Mouse (Mus musculus) heart, embryonic 15.5 days (tissue): ENCODE data around the gene Myo1e. TPM values are rescaled to one million over a fixed set of nuclear protein-coding genes. Genes with fewer than 3 reads are reported as not detected.

Source experiments
- ATAC-seq: fragments of 200-750 bp; cut with Nextera tagmentation; replicated peaks from 2 replicates; pipeline ENCODE4 v1.8.0; 2017; ENCODE audit warnings: low read depth, moderate TSS enrichment; ENCODE audit not compliant: insufficient number of reproducible peaks, insufficient read depth, low FRiP score
- H3K27ac ChIP-seq: fragments of 300-500 bp; sonication (generic); 2 replicates; pipeline ENCODE4 v1.5.1; 2015; ENCODE audit warnings: mild to moderate bottlenecking, inconsistent platforms
- H3K27me3 ChIP-seq: fragments of 300-500 bp; sonication (generic); 2 replicates; pipeline ENCODE4 v1.6.1; 2015; ENCODE audit warnings: inconsistent platforms
- H3K36me3 ChIP-seq: fragments of 300-500 bp; sonication (generic); 2 replicates; pipeline ENCODE4 v1.6.1; 2015; ENCODE audit warnings: mild to moderate bottlenecking, inconsistent platforms
- H3K4me1 ChIP-seq: fragments of 300-500 bp; sonication (generic); replicated peaks from 2 replicates; pipeline ENCODE4 v1.6.1; 2015; ENCODE audit warnings: inconsistent platforms
- H3K4me2 ChIP-seq: fragments of 300-500 bp; sonication (generic); 2 replicates; pipeline ENCODE4 v1.6.1; 2015; ENCODE audit warnings: inconsistent platforms, mild to moderate bottlenecking, moderate library complexity
- H3K4me3 ChIP-seq: fragments of 300-500 bp; sonication (generic); 2 replicates; pipeline ENCODE4 v1.5.1; 2015; ENCODE audit warnings: mild to moderate bottlenecking, inconsistent platforms
- H3K9ac ChIP-seq: fragments of 300-500 bp; sonication (generic); 2 replicates; pipeline ENCODE4 v1.6.1; 2015; ENCODE audit warnings: mild to moderate bottlenecking, inconsistent platforms
- H3K9me3 ChIP-seq: fragments of 300-500 bp; sonication (generic); replicated peaks from 2 replicates; pipeline ENCODE4 v1.6.1; 2016; ENCODE audit warnings: inconsistent platforms
- WGBS: fragments of 180-500 bp; shearing (Covaris S2); methylation state at CpG from one replicate; pipeline ENCODE4 v1.1.7; 2015; ENCODE audit warnings: mixed read lengths; 5-methylcytosine and 5-hydroxymethylcytosine counted together
- polyA plus RNA-seq: library from polyadenylated mRNA; unstranded; fragments of >200 nt; fragmentation: Nextera tagmentation; extraction: Ambion mirVana; gene quantifications from 2 replicates; pipeline ENCODE4 v1.2.1, GENCODE M21; 2015

Myo1e gene
- polyA plus RNA-seq, 1 experiment from 2014 or later = 11.8 TPM

DNA sequence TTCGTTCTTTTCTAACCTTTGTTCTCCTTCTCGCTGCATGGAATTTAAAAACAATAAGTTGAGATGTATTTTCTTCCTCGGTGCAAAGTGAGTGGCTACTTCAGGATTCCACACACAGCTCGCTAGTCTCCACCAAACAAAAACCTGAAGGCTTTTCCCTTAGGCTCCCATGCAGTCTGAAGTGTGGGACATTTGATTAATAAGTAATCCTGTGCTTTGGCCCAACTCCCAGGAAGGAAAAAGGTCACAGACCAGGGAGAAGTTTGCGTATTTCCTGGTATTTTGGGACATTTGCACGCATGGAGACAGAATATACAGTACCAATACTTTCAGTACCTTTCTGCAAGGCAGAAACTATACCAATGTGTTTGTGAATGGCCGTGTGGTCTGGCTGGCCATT is 64.0 kb downstream of the Myo1e start:
- H3K36me3 ChIP-seq = no peaks in the 10 kb centered on the region
- no peak overlapping the region for H3K9ac ChIP-seq
- no peak for ATAC-seq
- H3K9me3 ChIP-seq = no peaks in the 10 kb centered on the region
- 80% methylated on average over 7 of the region's 7 CpGs for WGBS
- H3K4me1 ChIP-seq = no peaks in the 10 kb centered on the region; the same call in 1 of the 2 replicates
- no peaks in the 10 kb centered on the region for H3K27me3 ChIP-seq
- no peak overlapping the region for H3K4me3 ChIP-seq
- no peak overlapping the region for H3K27ac ChIP-seq
- no peak overlapping the region for H3K4me2 ChIP-seq

DNA sequence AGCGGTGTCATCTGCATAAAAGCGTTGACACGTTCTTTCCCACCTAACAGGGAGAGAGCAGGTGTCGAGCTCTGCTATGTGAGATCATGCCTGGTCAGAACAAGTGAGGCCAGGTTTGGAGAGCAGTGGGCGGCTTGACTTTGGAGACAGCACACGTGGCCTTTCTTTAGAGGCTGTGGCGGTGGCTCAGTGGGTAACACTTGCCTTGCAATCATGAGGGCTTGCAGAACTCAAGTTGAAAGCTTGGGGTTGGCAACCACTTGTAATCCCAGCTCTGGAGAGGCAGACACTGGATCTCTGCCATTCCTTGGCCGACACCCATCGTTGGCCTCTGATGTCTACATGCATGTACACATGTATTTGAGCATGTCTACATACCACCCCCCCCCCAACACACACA is 64.5 kb downstream of the Myo1e start:
- H3K27me3 ChIP-seq = no peaks in the 10 kb centered on the region
- WGBS = 90% methylated on average over 9 of the region's 9 CpGs
- no peak overlapping the region for H3K4me2 ChIP-seq
- no peaks in the 10 kb centered on the region for H3K36me3 ChIP-seq
- no peak overlapping the region for H3K9ac ChIP-seq
- no peak overlapping the region for H3K27ac ChIP-seq
- no peak overlapping the region for H3K4me3 ChIP-seq
- no peak for ATAC-seq
- no peaks in the 10 kb centered on the region for H3K9me3 ChIP-seq
- no peaks in the 10 kb centered on the region; the same call in 1 of the 2 replicates for H3K4me1 ChIP-seq

DNA sequence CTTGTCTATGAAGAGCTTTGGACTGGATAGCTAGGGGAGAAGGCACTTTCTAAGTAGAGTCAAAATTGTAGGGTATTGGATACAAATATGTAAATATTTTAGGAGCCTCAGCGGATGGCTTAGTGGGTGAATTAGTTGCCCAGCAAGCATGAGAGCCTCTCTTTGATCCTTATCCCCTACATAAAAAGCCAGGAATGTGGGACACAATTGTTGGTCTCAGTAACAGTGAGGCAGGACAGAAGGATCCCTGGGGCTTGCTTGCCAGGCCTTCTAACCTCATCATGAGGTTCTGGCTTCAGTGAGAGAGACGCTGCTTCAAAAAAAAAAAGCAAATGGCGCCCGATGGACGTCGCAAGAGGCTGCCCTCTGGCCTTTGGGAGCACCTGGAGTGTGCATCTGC is 66.9 kb downstream of the Myo1e start:
- WGBS = 95% methylated on average over 6 of the region's 6 CpGs
- H3K4me2 ChIP-seq = no peak overlapping the region
- no peaks in the 10 kb centered on the region for H3K9me3 ChIP-seq
- no peak for ATAC-seq
- no peak overlapping the region for H3K4me3 ChIP-seq
- no peak overlapping the region for H3K27ac ChIP-seq
- H3K4me1 ChIP-seq = no peaks in the 10 kb centered on the region; the same call in 1 of the 2 replicates
- no peaks in the 10 kb centered on the region for H3K27me3 ChIP-seq
- no peaks in the 10 kb centered on the region for H3K36me3 ChIP-seq
- H3K9ac ChIP-seq = no peak overlapping the region

DNA sequence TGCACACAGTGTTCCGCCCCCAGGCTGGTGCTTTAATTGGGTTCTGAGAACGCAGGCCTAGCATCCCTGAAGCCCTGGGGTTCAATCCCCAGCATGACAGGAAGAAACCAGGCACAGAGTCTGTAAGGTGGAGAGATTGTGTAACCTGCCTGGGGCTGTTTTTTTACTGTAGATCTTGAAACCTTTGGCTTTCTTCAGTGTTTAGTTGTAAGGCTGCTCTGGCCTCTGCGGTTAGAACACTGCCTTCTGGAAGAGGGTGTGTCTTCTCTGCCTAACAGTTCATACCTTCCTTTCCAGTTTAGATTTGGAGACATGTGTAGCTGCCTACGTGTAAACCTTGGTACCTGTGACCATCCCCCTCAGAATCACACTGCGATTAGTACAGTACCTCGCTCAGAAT is 67.3 kb downstream of the Myo1e start:
- no peak overlapping the region for H3K4me2 ChIP-seq
- no peaks in the 10 kb centered on the region for H3K9me3 ChIP-seq
- no peak for ATAC-seq
- H3K27me3 ChIP-seq = no peaks in the 10 kb centered on the region
- 89% methylated on average over 6 of the region's 6 CpGs for WGBS
- H3K4me1 ChIP-seq = no peaks in the 10 kb centered on the region; the same call in 1 of the 2 replicates
- H3K27ac ChIP-seq = no peak overlapping the region
- H3K9ac ChIP-seq = no peak overlapping the region
- no peak overlapping the region for H3K4me3 ChIP-seq
- H3K36me3 ChIP-seq = no peaks in the 10 kb centered on the region

DNA sequence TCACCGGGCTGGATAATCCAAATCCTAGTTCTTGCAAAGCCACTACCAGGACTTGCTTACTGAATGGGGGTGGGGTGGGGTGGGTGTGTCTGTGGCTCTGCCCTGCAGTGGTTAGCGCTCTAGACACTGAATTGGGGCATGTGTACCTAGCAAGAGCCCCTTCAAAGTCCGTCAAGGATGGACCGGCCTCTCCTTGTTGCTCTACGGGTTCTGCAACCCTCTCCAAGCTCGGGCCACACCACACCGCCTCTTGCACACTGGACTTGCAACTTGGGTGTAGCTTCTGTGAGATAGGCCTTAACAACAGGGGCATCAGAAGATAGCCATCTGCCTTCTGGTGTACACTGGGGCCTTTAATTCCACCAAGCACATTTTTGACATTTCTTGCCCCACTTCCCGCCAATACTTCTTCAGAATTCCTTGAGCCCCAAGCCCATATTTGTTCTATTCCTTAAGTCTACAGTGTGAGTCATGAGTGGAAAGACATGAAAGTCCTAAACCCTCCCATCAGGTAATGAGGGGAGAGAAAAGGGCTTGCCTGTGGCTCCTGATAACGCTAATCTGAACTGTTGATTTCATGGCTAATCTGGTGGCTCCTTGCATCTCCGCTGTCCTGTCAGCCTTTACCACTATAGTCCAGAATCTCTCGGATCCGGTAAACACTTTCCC is 67.9 kb downstream of the Myo1e start:
- no peaks in the 10 kb centered on the region for H3K9me3 ChIP-seq
- no peak overlapping the region for H3K4me2 ChIP-seq
- no peaks in the 10 kb centered on the region for H3K27me3 ChIP-seq
- H3K9ac ChIP-seq = no peak overlapping the region
- H3K4me3 ChIP-seq = no peak overlapping the region
- WGBS = 91% methylated on average over 12 of the region's 12 CpGs
- no peak overlapping the region for H3K27ac ChIP-seq
- no peaks in the 10 kb centered on the region for H3K4me1 ChIP-seq
- no peak for ATAC-seq
- no peaks in the 10 kb centered on the region for H3K36me3 ChIP-seq

DNA sequence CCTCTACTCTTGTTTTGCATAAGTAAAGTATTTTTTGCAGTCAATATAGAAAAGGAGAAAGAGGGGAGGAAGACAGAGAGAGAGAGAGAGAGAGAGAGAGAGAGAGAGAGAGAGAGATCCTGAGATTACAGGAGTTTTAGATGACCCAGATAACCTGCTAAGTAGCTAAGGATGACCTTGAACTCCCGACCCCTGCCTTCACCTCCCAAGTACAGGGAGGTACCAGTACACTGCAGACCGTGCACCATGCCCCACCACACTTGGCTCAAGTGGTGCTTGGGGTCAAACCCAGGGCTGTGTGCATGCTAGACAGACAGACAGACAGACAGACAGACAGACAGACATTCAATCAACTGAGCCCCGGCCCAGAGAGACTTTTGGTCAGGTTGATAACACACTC is 69.9 kb downstream of the Myo1e start:
- H3K4me2 ChIP-seq = no peak overlapping the region

DNA sequence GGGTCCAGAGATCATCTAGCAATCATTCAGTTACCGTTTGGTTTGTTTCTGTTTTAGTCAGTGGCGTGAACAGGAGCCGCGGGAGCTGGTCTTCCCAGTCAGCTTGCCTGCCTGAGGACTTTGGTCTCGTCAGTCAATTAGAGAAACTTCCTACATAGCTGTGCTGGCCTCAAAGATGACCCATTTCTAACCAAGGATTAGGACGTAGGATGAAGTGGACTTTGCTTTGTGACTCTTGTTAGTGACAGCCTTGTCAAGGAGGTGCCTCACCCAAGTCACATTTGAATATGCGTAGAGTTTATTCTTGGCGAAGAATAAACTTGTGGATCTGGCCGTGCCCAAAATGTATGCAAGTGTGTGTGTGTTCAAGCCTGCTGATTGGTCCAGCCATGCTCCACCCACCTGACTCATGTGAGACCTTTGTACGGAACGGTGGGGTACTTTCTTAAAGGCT is 70.4 kb downstream of the Myo1e start:
- Histone ChIP-seq H3K27me3 (no peaks in the 10 kb centered on the region), H3K9ac (no peak overlapping the region), H3K27ac (no peak overlapping the region), H3K4me2 (no peak overlapping the region), H3K36me3 (no peaks in the 10 kb centered on the region), H3K9me3 (no peaks in the 10 kb centered on the region), H3K4me3 (no peak overlapping the region), H3K4me1 (no peaks in the 10 kb centered on the region)
- ATAC-seq = no peak
- 80% methylated on average over 11 of the region's 11 CpGs for WGBS

More for the DNA sequence above, 69.9 kb downstream of the Myo1e start:
- WGBS = 72% methylated on average over 3 of the region's 3 CpGs
- no peaks in the 10 kb centered on the region for H3K27me3 ChIP-seq
- H3K27ac ChIP-seq = no peak overlapping the region
- no peaks in the 10 kb centered on the region for H3K4me1 ChIP-seq
- no peak overlapping the region for H3K4me3 ChIP-seq
- ATAC-seq = no peak
- H3K9me3 ChIP-seq = no peaks in the 10 kb centered on the region
- H3K36me3 ChIP-seq = no peaks in the 10 kb centered on the region
- no peak overlapping the region for H3K9ac ChIP-seq

DNA sequence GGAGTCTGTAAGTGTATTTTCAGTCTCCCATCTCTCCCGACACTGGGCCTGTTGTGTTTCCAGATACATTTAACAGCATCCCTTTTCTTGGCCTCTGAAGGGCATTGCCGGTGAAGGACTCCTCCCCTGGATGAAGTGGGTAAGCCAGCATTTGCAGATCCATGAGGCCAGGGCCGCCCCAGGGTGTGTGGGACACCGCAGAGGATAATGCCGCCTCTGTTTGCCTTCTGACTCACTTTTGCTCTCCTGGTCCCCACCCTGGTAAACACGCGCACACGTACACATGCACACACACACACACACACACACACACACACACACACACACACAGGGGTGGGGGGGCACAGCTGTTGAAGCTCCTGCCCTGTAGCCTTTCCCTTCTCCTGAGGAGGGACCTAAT is 74.3 kb downstream of the Myo1e start:
- H3K4me1 ChIP-seq = 0 out of 2 replicates have a peak, but pooled peaks cover 2% of the 10 kb centered on the region
- H3K4me2 ChIP-seq = no peak overlapping the region
- H3K9ac ChIP-seq = no peak overlapping the region
- H3K9me3 ChIP-seq = no peaks in the 10 kb centered on the region
- no peak overlapping the region for H3K27ac ChIP-seq
- no peaks in the 10 kb centered on the region for H3K27me3 ChIP-seq
- ATAC-seq = no peak
- 80% methylated on average over 8 of the region's 8 CpGs for WGBS
- no peak overlapping the region for H3K4me3 ChIP-seq
- no peaks in the 10 kb centered on the region for H3K36me3 ChIP-seq

DNA sequence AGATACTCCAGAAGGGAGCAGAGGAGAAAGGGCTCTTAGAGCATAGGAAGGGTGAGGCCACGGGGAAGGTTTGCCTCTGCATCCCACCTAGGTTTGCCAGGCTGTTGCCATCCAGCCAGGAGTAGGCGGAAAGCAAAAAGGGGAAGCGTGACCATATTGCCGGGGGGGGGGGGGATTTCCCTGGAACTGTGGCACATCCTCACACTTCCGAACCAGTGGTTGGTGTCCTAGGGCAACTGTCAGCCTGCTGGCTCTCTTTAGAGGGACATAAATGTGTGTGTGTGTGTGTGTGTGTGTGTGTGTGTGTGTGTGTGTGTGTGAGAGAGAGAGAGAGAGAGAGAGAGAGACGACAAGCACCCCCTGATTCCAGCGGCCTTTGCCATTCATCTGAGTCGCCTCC is 75.0 kb downstream of the Myo1e start:
- ATAC-seq = no peak
- Histone ChIP-seq H3K36me3 (no peaks in the 10 kb centered on the region), H3K4me3 (no peak overlapping the region), H3K9me3 (no peaks in the 10 kb centered on the region), H3K27ac (no peak overlapping the region), H3K4me2 (no peak overlapping the region), H3K9ac (no peak overlapping the region), H3K4me1 (0 out of 2 replicates have a peak, but pooled peaks cover 2% of the 10 kb centered on the region), H3K27me3 (no peaks in the 10 kb centered on the region)
- WGBS = 85% methylated on average over 6 of the region's 8 CpGs

DNA sequence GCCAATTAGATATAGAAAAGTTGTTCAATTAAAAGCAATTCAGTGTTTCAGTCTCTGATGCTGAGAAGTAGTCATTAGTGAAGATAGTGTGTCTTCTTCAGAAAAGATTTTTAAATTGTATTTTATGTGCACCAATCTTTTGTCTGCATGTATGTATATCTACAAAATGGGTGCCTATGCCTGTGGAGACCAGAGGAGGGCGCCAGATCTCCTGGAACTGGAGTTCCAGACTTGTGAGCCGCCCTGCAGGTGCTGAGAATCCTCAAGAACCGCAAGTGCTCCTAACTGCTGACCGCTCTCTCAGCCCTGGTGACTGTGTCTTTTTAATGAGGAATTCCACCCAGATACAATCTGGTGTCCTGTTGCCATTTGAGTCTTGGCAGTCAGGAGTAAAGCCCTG is 76.0 kb downstream of the Myo1e start:
- Histone ChIP-seq H3K4me2 (no peak overlapping the region), H3K9me3 (no peaks in the 10 kb centered on the region), H3K36me3 (0 out of 2 replicates have a peak, but pooled peaks cover 5% of the 10 kb centered on the region), H3K4me1 (0 out of 2 replicates have a peak, but pooled peaks cover 2% of the 10 kb centered on the region), H3K27ac (no peak overlapping the region), H3K9ac (no peak overlapping the region), H3K4me3 (no peak overlapping the region), H3K27me3 (no peaks in the 10 kb centered on the region)
- no peak for ATAC-seq
- WGBS = 83% methylated on average over 4 of the region's 4 CpGs

DNA sequence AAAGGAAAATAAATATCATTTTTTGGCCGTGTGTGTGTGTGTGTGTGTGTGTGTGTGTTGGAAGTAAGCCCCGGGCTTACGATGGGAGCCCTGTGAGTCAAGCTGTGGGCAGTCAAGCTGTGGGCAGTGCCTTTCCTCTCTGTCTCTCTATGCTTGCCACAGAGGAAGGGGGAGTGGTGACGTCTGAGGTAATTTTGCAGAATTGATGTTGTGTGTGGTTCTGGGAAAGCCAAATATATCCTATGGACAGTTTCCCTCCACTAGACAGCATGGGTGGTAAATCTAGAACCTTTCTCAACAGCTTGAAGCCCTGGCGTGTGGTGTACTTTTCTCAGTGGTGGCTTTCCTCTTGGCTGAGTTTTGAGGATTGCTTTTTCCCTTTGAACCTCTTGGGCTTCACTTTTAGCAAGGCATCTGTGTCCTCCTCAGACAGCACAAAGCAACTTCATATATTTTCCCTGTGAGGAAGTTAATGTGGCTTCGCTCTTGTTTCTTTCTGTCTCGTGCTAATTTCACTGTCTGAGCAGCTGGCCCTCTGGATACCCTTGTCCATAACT is 77.5 kb downstream of the Myo1e start:
- Histone ChIP-seq H3K9ac (no peak overlapping the region), H3K9me3 (no peaks in the 10 kb centered on the region), H3K4me2 (no peak overlapping the region), H3K27me3 (no peaks in the 10 kb centered on the region), H3K4me1 (0 out of 2 replicates have a peak, but pooled peaks cover 2% of the 10 kb centered on the region), H3K36me3 (0 out of 2 replicates have a peak, but pooled peaks cover 5% of the 10 kb centered on the region), H3K4me3 (no peak overlapping the region), H3K27ac (no peak overlapping the region)
- ATAC-seq = no peak
- WGBS = 60% methylated on average over 7 of the region's 7 CpGs

DNA sequence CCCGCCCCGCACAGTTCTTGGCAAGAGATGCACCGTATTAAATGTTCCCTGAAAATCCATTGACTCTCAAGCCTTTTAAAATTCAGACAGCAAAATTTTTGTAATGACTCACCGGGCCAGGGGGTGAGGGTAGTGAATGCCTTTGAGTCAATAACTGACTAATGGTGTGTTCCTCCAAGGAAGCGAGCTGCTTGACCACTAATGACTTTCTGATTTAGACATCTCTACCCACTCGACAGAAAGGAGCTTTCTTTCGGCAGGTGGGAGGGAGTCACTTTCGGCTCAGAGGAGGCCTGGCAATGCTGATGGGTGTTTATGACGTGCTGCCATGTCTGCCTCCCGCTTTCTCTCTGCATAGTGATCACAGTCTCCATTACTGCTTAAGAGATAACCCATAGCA is 83.6 kb downstream of the Myo1e start:
- WGBS = 69% methylated on average over 10 of the region's 10 CpGs
- Histone ChIP-seq H3K27ac (no peak overlapping the region), H3K4me3 (no peak overlapping the region)

More for the DNA sequence above, 83.6 kb downstream of the Myo1e start:
- no peak overlapping the region for H3K4me2 ChIP-seq
- no peaks in the 10 kb centered on the region for H3K27me3 ChIP-seq
- no peak overlapping the region for H3K9ac ChIP-seq
- H3K36me3 ChIP-seq = 0 out of 2 replicates have a peak, but pooled peaks cover 5% of the 10 kb centered on the region
- H3K9me3 ChIP-seq = no peaks in the 10 kb centered on the region
- ATAC-seq = no peak
- no peaks in the 10 kb centered on the region for H3K4me1 ChIP-seq
